Comparison of ENCODE assay signal across 7 mouse cellular contexts in the genomic region with DNA sequence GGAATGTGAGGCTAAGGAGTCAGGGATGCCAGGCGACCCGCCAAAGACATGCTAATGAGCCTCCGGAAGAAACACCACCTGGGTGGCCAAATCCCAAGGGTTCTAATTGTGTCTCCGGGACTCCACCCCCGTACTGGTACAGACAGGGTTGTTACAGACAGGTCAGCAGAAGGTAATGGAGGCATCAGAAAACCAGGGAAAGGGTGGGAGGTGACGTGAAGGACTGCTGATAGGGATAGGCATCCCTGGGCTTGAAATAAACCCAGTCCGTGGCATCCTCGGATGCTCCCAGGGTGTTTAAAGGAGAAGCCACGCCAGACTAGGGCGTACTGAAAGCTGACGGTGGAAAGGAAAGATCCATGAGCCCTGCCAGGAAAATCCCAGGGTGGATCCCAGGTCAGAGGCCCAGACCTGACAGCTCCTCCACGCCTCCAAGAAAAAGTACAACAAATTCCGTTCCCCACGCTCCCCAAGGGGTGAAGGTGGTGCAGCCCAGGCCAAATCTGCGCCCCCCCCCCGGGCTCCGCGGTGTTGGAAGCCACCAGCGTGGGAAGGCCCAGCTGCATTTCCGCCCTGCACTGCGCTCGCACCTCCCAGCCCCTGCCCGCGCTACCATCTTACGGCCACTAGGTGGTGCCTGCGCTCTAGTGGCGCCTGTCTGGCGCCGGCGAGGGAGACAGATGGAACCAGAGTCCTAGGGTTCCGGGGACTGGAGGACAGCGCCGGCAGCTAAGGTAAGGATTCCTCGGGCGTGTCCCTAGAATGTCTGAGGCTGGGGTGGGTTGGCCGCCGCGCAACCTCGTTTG. TPM values are rescaled to one million over a fixed set of nuclear protein-coding genes. Genes with fewer than 3 reads are reported as not detected.
DNase-seq lines count a peak whose midpoint lies in the region; ATAC-seq and TF ChIP-seq lines count a peak whose summit lies in the region.

A gene (plus strand): TSS at position 172 of the 806 bp plus-strand sequence.

- peak; percentile 67 for ATAC-seq in embryonic facial prominence, embryonic 12.5 days (ENCODE audit: insufficient number of reproducible peaks, insufficient read depth, low FRiP score, low TSS enrichment)
- peak; percentile 91 for ATAC-seq in limb, embryonic 12.5 days (ENCODE audit: insufficient number of reproducible peaks, insufficient read depth, low FRiP score, low TSS enrichment, low read depth)
- peak; percentile 96 for ATAC-seq in midbrain, embryonic 15.5 days (replicated peaks)

- peaks cover 18% of the 10 kb centered on the region for H3K4me1 ChIP-seq in embryonic facial prominence, embryonic 12.5 days
- peaks cover 23% of the 10 kb centered on the region for H3K4me1 ChIP-seq in kidney, adult 2 months (ENCODE audit: control insufficient read depth, insufficient read depth, low read length)
- H3K4me1 ChIP-seq in limb, embryonic 12.5 days (replicated peaks), result peaks cover 30% of the 10 kb centered on the region
- H3K4me1 ChIP-seq in midbrain, embryonic 15.5 days, result peaks cover 18% of the 10 kb centered on the region
- peaks cover 10% of the 10 kb centered on the region; the same call in 1 of the 2 replicates for H3K4me1 ChIP-seq in spleen, adult 2 months (ENCODE audit: control insufficient read depth, insufficient read depth, insufficient read length)

- H3K27me3 ChIP-seq in embryonic facial prominence, embryonic 12.5 days, result no peaks in the 10 kb centered on the region
- H3K27me3 ChIP-seq in kidney, adult 2 months (replicated peaks; ENCODE audit: control insufficient read depth, insufficient read depth, low read length), result no peaks in the 10 kb centered on the region
- no peaks in the 10 kb centered on the region for H3K27me3 ChIP-seq in limb, embryonic 12.5 days
- H3K27me3 ChIP-seq in midbrain, embryonic 15.5 days (replicated peaks), result no peaks in the 10 kb centered on the region
- H3K27me3 ChIP-seq in spleen, adult 2 months (ENCODE audit: control insufficient read depth, insufficient read depth, low read length), result no peaks in the 10 kb centered on the region

- TF ChIP-seq POLR2A in kidney, adult 2 months (IDR thresholded peaks at IDR 0.05; ENCODE audit: low read depth, low read length), result no peak
- TF ChIP-seq POLR2A in spleen, adult 2 months (IDR thresholded peaks at IDR 0.05; ENCODE audit: low read depth, low read length), result no peak

- H3K4me3 ChIP-seq in embryonic facial prominence, embryonic 12.5 days, result peak within 1 kb of the TSS; percentile 53
- H3K4me3 ChIP-seq in kidney, adult 2 months (ENCODE audit: insufficient read depth, low read depth, low read length), result peak within 1 kb of the TSS; percentile 77
- H3K4me3 ChIP-seq in limb, embryonic 12.5 days (replicated peaks), result peak within 1 kb of the TSS; percentile 55
- peak within 1 kb of the TSS; percentile 47 for H3K4me3 ChIP-seq in midbrain, embryonic 15.5 days
- H3K4me3 ChIP-seq in spleen, adult 2 months (ENCODE audit: extremely low read depth, insufficient read depth, insufficient read length), result peak within 1 kb of the TSS; percentile 72

- no peaks in the 10 kb centered on the region for H3K9me3 ChIP-seq in embryonic facial prominence, embryonic 12.5 days
- H3K9me3 ChIP-seq in limb, embryonic 12.5 days, result no peaks in the 10 kb centered on the region
- no peaks in the 10 kb centered on the region for H3K9me3 ChIP-seq in midbrain, embryonic 15.5 days

- 1% methylated on average over 39 of the region's 39 CpGs for WGBS in embryonic facial prominence, embryonic 12.5 days
- 3% methylated on average over 39 of the region's 39 CpGs for WGBS in kidney, adult 2 months
- WGBS in limb, embryonic 12.5 days, result under 1% methylated on average over 39 of the region's 39 CpGs
- under 1% methylated on average over 39 of the region's 39 CpGs for WGBS in midbrain, embryonic 15.5 days
- 10% methylated on average over 39 of the region's 39 CpGs for WGBS in spleen, adult 2 months

- H3K9ac ChIP-seq in embryonic facial prominence, embryonic 12.5 days, result peak within 1 kb of the TSS; percentile 69
- peak within 1 kb of the TSS; percentile 69 for H3K9ac ChIP-seq in limb, embryonic 12.5 days (replicated peaks)
- H3K9ac ChIP-seq in midbrain, embryonic 15.5 days, result peak within 1 kb of the TSS; percentile 51

- H3K4me2 ChIP-seq in embryonic facial prominence, embryonic 12.5 days (replicated peaks), result peak within 1 kb of the TSS; percentile 68
- peak within 1 kb of the TSS; percentile 73 for H3K4me2 ChIP-seq in limb, embryonic 12.5 days
- peak within 1 kb of the TSS; percentile 76 for H3K4me2 ChIP-seq in midbrain, embryonic 15.5 days

- no peaks in the 10 kb centered on the region for H3K36me3 ChIP-seq in embryonic facial prominence, embryonic 12.5 days
- no peaks in the 10 kb centered on the region for H3K36me3 ChIP-seq in kidney, adult 2 months (ENCODE audit: control insufficient read depth, insufficient read depth, low read length)
- no peaks in the 10 kb centered on the region for H3K36me3 ChIP-seq in limb, embryonic 12.5 days
- H3K36me3 ChIP-seq in midbrain, embryonic 15.5 days (replicated peaks), result no peaks in the 10 kb centered on the region
- no peaks in the 10 kb centered on the region for H3K36me3 ChIP-seq in spleen, adult 2 months (ENCODE audit: control insufficient read depth, insufficient read depth, low read length)

- peak; percentile 91 for TF ChIP-seq CTCF in kidney, adult 2 months (conservative IDR thresholded peaks at IDR 0.05; ENCODE audit: insufficient read depth, insufficient read length, low read depth, low read length)
- peak; percentile 99 for TF ChIP-seq CTCF in spleen, adult 2 months (IDR thresholded peaks at IDR 0.05; ENCODE audit: extremely low read depth, insufficient read depth, insufficient read length, insufficient replicate concordance)

- peak within 1 kb of the TSS; percentile 73 for H3K27ac ChIP-seq in embryonic facial prominence, embryonic 12.5 days
- peak within 1 kb of the TSS; percentile 58 for H3K27ac ChIP-seq in kidney, adult 2 months (ENCODE audit: insufficient read depth, low read depth, low read length)
- H3K27ac ChIP-seq in limb, embryonic 12.5 days, result peak within 1 kb of the TSS; percentile 85
- peak within 1 kb of the TSS; percentile 68 for H3K27ac ChIP-seq in midbrain, embryonic 15.5 days
- H3K27ac ChIP-seq in spleen, adult 2 months (ENCODE audit: insufficient read depth, low read length), result peak within 1 kb of the TSS; percentile 47

- DNase-seq in adrenal gland, postnatal 25 days, result peak; percentile 97
- DNase-seq in heart, adult 18-20 months, result peak; percentile 96 to 99
- peak; percentile 96 for DNase-seq in kidney, adult 2 months
- peak; percentile 76 to 96 for DNase-seq in spleen, adult 2 months (ENCODE audit: low read depth in 1 of 2, low spot score in 2 of 2)

RNA-seq across cellular contexts. Expression of the gene that starts here (rescaled TPM):
- total RNA-seq in adrenal gland, postnatal 25 days (2021), result 78.7 and 81.6 TPM in 2 replicates
- 65.3 and 67.2 TPM in 2 replicates for polyA plus RNA-seq in embryonic facial prominence, embryonic 12.5 days (2016; fragmentation: Nextera tagmentation; extraction: Ambion mirVana)
- total RNA-seq in heart, adult 18-20 months (2021), result 10 to 100 TPM; 34.0 to 51.4 TPM
- polyA plus RNA-seq in kidney, adult 2 months (2012; rRNA removed), result 224 and 271 TPM in 2 replicates
- polyA plus RNA-seq in limb, embryonic 12.5 days (2016; fragmentation: Nextera tagmentation; extraction: Ambion mirVana), result 81.2 and 81.9 TPM in 2 replicates
- polyA plus RNA-seq in midbrain, embryonic 15.5 days (2015; fragmentation: Nextera tagmentation; extraction: Ambion mirVana), result 79.5 and 81.7 TPM in 2 replicates
- 68.2 and 99.5 TPM in 2 replicates for polyA plus RNA-seq in spleen, adult 2 months (2012; rRNA removed)

Comparison
In these comparisons a context has a peak if more than half of its experiments do, and no peak if none do; other contexts are left out.
1. Peak in every context shown above with its lines: DNase-seq, ATAC-seq, H3K4me3 ChIP-seq and H3K27ac ChIP-seq.